Mouse (Mus musculus): Measurements from ENCODE around the gene Klra4. TPM values are rescaled to one million over a fixed set of nuclear protein-coding genes. Genes with fewer than 3 reads are reported as not detected.

The Klra4 gene
- polyA plus RNA-seq, 2 experiments = not detected

DNA sequence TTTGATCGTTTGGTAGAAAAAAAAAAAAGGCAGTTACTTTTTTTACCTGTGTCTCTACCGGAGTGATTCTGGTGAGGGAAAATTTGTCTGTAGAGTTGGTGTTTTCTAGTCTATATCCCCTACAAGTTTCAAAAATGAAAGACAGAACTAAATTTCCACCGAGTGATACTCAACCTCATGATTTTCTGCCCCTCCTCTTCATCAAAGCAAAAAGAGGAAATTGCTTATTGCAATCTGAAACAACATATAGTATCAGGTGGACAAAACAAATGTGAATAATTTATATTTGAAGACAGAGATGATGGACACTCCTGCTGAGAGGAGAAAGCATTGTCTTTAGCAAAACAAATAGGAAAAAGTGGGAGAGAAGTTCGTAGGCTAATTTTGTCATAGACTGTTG is 40.2 kb downstream of the Klra4 start, which contains the start of gene Klra6:
Gene Klra6, minus strand, starts transcription at position 101 of the 400 bp plus-strand sequence.
- no peaks in the 10 kb centered on the region for H3K27me3 ChIP-seq (ENCODE audit: control insufficient read depth, insufficient read depth, low read length)
- no peak within 1 kb of the TSS for H3K9ac ChIP-seq (ENCODE audit: low read depth, low read length, severe bottlenecking)
- no peaks in the 10 kb centered on the region for H3K9me3 ChIP-seq (ENCODE audit: control insufficient read depth, low read length)
- no peak for DNase-seq (ENCODE audit: low spot score)
- no peak within 1 kb of the TSS for H3K27ac ChIP-seq (replicated peaks; ENCODE audit: low read depth, low read length)
- no peak within 1 kb of the TSS for H3K4me2 ChIP-seq (replicated peaks; ENCODE audit: low read depth, low read length, severe bottlenecking)
- no peaks in the 10 kb centered on the region for H3K36me3 ChIP-seq (ENCODE audit: control insufficient read depth, insufficient read depth, low read length)
- H3K4me3 ChIP-seq (replicated peaks; ENCODE audit: low read length) = no peak within 1 kb of the TSS
- ATAC-seq (ENCODE audit: low FRiP score, low read depth) = no peak
- TF ChIP-seq POLR2A (IDR thresholded peaks at IDR 0.05; ENCODE audit: borderline replicate concordance, extremely low read depth, insufficient read depth, insufficient read length) = no peak
- 78% methylated on average over 4 of the region's 4 CpGs for WGBS
- H3K4me1 ChIP-seq (ENCODE audit: control insufficient read depth, insufficient read depth, low read length) = no peaks in the 10 kb centered on the region

Other genes starting within 250 kb of the Klra4 start
- not detected in 2 replicates for gene Gm17631, start 204.6 kb downstream of the Klra4 start, polyA plus RNA-seq (2012; rRNA removed)
- not detected in 2 replicates for gene Gm17631, start 204.6 kb downstream of the Klra4 start, polyA plus RNA-seq (2014; fragmentation: Nextera tagmentation; extraction: Ambion mirVana)
- gene Klra17, start 190.6 kb downstream of the Klra4 start, polyA plus RNA-seq (2012; rRNA removed) = 0.05 TPM in 1 of 2 replicates, not detected in the other
- gene Klra17, start 190.6 kb downstream of the Klra4 start, polyA plus RNA-seq (2014; fragmentation: Nextera tagmentation; extraction: Ambion mirVana) = not detected in 2 replicates
- gene Klra5, start 149.6 kb downstream of the Klra4 start, polyA plus RNA-seq (2012; rRNA removed) = not detected in 2 replicates
- not detected in 2 replicates for gene Klra5, start 149.6 kb downstream of the Klra4 start, polyA plus RNA-seq (2014; fragmentation: Nextera tagmentation; extraction: Ambion mirVana)
- not detected in 2 replicates for gene Klra6, start 40.3 kb downstream of the Klra4 start, polyA plus RNA-seq (2012; rRNA removed)
- not detected in 2 replicates for gene Klra6, start 40.3 kb downstream of the Klra4 start, polyA plus RNA-seq (2014; fragmentation: Nextera tagmentation; extraction: Ambion mirVana)
- gene Klra8, start 62.6 kb upstream of the Klra4 start, polyA plus RNA-seq (2012; rRNA removed) = not detected in 2 replicates
- not detected in 2 replicates for gene Klra8, start 62.6 kb upstream of the Klra4 start, polyA plus RNA-seq (2014; fragmentation: Nextera tagmentation; extraction: Ambion mirVana)
- not detected in 2 replicates for gene Klra9, start 125.8 kb upstream of the Klra4 start, polyA plus RNA-seq (2012; rRNA removed)
- not detected in 2 replicates for gene Klra9, start 125.8 kb upstream of the Klra4 start, polyA plus RNA-seq (2014; fragmentation: Nextera tagmentation; extraction: Ambion mirVana)
- not detected in 2 replicates for gene Klra7, start 166.1 kb upstream of the Klra4 start, polyA plus RNA-seq (2012; rRNA removed)
- gene Klra7, start 166.1 kb upstream of the Klra4 start, polyA plus RNA-seq (2014; fragmentation: Nextera tagmentation; extraction: Ambion mirVana) = not detected in 2 replicates
- gene Klra10, start 214.7 kb upstream of the Klra4 start, polyA plus RNA-seq (2012; rRNA removed) = not detected in 2 replicates
- not detected in 2 replicates for gene Klra10, start 214.7 kb upstream of the Klra4 start, polyA plus RNA-seq (2014; fragmentation: Nextera tagmentation; extraction: Ambion mirVana)

All from limb, embryonic 14.5 days (tissue).